Mouse (Mus musculus) thymus, adult 18-20 months (tissue): ENCODE data around the gene Zbtb22.
"Not testable (repeated sequence)": the region's sequence is repeated elsewhere in the genome, so short reads cannot be mapped to it uniquely, and the experiment has no call there.

Experiments used
- DNase-seq, 2 experiments: peaks; one replicate each; pipeline ENCODE4 v3.0.0; 2022; ENCODE audit warnings: mixed read lengths in 2 of 2

Gene Zbtb22

DNA sequence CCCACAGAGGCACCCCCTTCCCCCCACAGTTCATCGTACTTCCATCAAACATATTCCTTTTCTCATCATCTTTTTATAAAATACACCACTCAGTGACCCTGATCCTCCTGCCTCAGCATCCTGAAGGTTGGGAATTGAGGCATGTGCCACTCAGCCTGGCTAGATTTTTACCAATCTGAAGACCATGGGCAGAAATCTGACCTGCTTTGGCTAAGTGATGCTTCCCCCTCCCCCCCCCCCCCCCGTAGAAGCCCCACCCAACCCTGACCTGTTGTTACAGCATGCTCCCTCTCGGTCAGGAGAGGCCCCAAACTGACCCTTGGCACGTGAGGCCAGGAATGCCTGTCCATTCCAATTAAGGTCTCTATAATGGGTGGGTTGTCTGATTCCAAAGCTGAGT, 10.9 kb upstream of the Zbtb22 start, which contains the start of gene Platr17:
Gene Platr17 (plus strand): TSS at position 301 of the 400 bp plus-strand sequence.
- not testable (repeated sequence) for DNase-seq

DNA sequence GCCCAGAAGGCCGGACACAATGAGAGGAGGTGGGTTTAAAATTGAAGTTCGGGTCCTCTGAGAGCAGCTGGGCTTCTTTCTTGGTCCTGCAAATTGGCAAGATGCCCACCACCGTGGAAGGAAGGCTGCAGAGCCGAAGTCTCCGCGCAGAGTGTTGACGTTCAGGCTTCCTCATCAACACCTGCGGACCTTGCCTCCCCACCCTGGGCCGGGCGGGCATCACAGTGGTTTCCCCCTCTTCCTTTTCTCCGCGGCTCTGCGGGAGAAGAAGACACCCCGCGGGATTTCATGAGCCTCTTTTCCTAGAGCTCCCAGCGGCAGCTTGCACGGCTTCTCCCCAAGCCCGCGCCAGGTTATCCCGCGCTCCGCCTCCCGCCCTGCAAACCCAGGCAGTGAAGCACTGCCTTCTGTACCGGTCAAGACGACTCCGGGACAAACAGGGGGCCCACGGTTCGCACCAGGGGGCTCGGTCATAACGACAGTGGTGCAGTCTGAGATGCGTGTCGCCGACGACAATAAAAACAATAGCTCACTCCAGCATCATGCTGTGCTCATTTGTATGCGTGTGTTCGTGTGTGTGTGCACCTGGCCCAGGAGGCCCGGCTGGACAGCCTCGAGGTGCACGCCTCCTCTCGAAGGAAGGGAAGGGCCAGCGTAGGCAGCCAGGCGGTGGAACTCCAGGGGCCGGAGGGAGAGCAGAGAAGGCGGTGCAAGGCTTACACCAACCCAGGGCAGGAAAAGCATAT, 7.2 kb upstream of the Zbtb22 start:
- DNase-seq, result peak in 1 of 2 experiments; percentile 49

DNA sequence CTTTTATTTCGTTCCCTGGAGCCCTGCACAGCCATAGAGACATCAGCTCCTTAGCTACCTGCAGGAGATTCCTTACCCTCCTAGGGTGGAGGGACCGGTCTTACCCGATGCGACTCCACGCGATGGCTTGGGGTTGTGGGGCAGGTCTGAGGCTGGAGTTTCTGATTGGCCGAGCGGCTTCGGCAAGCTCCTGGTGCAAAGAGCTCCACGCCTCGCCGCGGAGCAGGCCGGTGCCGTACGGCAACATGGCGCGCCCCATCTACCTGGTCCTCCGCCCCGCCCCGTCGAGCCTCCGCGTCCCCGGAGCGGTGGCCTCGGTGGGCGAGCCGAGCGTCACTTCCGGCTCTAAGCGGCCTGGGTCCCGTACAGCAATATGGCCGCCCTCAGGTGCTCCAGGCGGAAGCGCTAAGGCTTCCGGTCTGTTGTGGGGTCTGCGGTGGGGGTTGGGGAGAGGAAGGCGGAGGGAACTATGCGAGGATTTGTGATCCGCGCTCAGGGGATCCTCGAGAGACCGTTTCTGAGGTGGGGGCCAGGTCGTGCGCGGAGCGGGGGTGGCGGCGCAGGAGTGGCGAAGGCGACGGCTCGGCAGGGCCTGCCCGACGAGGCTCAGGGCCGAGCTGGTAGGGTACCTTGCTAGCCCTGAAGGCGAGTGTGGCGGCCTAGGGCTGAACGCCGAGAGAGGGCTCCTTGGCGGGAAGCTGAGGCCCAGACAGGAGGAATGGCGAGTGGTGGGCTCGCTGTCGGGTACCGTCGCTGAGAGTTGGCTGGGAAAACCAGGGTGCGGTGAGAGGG, 6.4 kb upstream of the Zbtb22 start, which contains the start of gene Daxx:
Gene Daxx (plus strand): TSS at position 338 of the 792 bp plus-strand sequence.
- DNase-seq, result peak; percentile 98

DNA sequence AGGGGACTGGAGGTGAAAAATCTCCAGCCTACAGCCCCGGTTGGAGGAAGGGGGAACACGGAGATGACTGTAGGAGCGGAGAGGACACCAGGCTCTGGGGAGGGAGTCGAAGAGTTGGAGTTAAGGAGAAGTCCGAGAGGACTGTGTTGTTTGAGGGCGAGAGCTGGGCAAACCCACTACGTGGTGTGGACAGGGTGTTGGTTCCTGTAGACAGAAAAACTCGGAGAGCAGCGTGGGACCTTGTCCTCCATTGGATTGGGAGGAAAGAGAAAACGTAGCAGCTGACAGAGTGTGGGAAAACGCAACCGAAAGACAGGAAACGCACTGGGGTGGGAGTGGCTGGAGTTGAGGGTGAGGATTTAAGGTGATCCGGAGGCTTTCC, 5.8 kb upstream of the Zbtb22 start:
- peak in 1 of 2 experiments; percentile 55 for DNase-seq

DNA sequence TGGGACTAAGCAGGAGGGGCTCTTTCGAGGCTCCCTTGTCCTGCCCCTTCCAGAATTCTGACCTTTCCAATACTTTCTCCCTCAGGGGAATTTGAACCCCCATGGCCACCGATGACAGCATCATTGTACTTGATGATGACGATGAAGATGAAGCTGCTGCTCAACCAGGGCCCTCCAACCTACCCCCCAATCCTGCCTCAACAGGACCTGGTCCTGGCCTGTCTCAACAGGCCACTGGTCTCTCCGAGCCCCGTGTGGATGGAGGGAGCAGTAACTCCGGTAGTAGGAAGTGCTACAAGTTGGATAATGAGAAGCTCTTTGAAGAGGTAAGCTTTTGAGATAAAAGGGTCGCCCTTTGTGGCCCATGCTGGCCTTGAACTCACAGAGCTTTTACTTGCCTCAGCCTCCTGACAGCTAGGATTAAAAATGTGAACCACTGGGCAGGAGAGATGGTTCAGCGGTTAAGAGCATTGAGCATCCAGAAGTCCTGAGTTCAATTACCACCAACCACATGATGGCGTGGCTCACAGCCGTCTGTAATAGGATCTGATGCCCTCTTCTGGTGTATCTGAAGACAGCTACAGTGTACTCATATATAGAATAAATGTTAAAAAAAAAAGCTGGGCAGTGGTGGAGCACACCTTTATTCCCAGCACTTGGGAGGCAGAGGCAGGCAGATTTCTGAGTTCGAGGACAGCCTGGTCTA, 5.2 kb upstream of the Zbtb22 start:
- no peak for DNase-seq

DNA sequence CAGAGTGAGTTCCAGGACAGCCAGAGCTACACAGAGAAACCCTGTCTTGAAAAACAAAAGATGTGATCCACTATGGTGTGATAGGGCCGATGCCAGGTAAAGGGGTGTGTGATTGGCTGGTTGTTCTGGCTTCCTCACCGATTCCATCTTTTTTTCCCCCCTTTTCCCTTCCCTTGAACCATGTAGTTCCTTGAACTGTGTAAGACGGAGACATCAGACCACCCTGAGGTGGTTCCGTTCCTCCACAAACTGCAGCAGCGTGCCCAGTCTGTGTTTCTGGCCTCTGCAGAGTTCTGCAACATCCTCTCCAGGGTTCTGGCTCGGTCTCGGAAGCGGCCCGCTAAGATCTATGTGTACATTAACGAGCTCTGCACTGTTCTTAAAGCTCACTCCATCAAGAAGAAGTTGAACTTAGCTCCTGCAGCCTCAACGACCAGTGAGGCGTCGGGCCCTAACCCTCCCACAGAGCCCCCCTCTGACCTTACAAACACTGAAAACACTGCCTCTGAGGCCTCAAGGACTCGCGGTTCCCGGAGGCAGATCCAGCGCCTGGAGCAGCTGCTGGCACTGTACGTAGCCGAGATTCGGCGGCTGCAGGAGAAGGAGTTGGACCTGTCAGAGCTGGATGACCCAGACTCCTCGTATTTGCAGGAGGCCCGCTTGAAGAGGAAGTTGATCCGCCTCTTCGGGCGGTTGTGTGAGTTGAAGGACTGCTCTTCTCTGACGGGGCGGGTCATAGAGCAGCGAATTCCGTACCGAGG, 4.5 kb upstream of the Zbtb22 start:
- no peak for DNase-seq

DNA sequence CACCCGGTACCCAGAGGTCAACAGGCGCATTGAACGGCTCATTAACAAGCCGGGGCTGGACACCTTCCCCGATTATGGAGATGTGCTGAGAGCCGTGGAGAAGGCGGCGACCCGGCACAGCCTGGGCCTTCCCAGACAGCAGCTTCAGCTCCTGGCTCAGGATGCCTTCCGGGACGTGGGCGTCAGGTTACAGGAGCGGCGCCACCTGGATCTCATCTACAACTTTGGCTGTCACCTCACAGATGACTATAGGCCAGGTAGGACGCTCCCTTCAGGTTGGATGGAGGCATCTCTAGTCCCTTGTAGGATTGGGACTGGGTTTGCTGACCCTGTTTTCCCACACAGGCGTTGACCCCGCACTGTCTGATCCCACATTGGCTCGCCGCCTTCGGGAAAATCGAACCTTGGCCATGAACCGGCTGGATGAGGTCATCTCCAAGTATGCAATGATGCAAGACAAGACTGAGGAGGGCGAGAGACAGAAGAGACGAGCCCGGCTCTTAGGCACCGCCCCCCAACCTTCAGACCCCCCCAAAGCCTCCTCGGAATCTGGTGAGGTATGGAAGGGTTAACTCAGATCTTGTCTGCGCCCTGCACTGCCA, 3.8 kb upstream of the Zbtb22 start:
- DNase-seq, result no peak

DNA sequence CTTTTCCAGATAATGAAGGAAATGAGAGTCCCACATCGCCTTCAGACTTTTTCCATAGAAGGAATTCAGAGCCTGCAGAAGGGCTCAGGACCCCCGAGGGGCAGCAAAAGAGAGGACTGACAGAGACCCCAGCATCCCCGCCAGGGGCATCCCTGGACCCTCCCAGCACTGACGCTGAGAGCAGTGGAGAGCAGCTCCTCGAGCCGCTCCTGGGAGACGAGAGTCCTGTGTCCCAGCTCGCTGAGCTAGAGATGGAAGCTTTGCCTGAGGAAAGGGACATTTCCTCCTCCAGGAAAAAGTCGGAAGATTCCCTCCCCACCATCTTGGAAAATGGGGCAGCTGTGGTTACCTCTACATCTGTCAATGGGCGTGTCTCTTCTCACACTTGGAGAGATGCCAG, 2.4 kb upstream of the Zbtb22 start:
- no peak for DNase-seq

DNA sequence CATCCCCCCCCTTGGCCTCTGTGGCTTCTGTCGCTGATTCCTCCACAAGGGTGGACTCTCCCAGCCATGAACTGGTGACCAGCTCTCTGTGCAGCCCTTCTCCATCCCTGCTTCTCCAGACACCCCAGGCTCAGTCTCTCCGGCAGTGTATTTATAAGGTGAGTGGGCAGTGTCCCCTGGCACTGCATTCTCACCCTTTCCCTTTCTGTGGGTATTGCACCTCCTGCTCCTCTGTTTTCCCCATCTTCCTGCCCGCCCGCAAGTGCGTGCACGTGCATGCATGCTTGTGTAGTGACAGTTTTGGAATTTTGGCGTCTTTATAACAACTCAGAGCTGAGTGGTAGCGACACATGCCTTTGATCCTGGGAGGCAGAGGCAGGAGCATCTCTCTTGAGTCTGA, 1.8 kb upstream of the Zbtb22 start:
- DNase-seq, result no peak

DNA sequence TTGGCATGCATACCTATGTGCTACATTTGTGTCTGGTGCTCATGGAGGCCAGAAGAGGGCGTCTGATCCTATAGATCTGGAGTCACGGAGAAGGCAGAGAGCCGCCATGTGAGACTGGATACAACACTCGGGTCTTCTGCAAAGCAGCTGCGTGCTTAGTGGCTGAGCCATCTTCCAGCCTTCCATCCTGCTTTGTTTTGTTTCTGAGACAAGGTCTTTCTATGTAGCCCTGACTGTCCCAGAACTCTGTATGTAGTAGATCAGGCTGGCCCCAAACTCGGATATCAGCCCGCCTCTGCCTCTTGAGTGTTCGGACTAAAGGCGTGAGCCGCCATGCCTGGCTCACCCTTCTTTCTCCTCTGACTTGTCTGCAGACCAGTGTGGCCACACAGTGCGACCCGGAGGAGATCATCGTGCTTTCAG, 724 bp upstream of the Zbtb22 start:
- no peak for DNase-seq

DNA sequence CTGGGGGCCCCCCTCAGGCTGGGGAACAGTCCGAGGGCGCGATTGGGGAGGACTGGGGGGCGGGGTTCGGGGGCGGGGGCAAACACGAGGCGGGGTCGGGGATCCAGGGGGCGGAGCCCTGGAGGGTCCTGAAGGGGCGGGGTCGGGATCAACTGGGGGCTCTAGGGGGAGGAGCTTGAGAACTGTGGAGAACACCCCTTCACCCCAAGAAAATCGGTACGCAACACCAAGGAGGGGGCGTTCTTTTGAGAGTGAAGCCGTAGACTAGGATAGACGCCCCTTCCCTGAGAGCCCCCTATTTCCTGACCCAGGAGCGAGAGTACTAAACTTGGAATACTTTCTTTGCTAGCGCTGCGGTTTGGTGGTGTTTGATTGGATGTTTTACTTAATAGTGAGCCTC, 590 bp downstream of the Zbtb22 start:
- peak; percentile 52 to 67 for DNase-seq

DNA sequence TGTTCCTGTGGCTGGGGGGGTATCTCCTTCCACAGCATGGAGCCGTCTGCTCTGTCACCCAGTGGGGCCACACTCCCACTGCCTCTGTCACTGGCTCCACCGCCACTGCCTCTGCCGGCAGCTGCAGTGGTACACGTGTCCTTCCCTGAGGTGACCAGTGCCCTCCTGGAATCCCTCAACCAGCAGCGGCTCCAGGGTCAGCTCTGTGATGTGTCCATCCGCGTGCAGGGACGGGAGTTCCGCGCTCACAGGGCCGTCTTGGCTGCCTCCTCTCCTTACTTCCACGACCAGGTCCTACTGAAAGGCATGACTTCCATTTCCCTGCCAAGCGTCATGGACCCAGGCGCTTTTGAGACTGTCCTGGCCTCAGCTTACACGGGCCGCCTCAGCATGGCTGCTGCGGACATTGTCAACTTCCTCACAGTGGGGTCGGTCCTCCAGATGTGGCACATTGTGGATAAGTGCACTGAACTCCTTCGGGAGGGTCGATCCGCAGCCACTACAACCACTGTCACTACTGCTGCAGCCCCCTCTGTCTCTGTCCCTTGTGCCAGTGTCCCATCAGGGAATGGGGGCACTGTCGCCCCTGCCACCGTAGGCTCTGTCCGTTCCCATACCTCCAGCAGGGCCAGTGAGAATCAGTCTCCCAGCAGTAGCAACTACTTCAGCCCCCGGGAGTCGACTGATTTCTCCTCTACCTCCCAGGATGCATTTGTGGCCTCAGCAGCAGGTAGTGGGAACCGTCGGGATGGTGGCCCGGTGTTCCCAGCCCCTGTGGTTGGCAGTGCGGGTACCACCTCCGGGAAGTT, 1.3 kb downstream of the Zbtb22 start:
- DNase-seq, result no peak

DNA sequence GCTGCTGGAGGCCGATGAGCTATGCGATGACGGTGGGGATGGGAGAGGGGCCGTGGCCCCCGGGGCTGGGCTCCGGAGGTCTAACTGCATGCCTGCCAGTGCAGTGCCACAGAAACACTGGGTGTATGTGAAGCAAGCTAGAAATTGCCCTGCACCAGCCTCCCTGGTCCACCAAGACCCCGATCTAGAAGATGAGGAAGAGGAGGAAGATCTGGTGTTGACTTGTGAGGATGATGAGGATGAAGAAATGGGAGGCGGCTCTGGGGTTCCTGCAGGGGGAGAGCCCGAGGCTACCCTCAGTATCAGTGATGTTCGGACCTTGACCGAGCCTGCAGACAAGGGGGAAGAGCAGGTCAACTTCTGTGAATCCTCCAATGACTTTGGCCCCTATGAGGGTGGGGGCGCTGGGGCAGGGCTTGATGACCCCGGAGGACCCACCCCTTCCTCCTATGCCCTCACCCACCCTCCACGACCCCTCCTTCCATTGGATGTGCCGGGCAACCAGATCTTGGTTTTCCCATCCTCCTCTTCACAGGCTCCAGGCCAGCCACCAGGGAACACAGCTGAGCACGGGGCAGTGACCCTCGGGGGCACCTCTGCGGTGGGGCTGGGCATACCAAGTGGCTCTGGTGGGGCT, 2.1 kb downstream of the Zbtb22 start:
- DNase-seq, result no peak

DNA sequence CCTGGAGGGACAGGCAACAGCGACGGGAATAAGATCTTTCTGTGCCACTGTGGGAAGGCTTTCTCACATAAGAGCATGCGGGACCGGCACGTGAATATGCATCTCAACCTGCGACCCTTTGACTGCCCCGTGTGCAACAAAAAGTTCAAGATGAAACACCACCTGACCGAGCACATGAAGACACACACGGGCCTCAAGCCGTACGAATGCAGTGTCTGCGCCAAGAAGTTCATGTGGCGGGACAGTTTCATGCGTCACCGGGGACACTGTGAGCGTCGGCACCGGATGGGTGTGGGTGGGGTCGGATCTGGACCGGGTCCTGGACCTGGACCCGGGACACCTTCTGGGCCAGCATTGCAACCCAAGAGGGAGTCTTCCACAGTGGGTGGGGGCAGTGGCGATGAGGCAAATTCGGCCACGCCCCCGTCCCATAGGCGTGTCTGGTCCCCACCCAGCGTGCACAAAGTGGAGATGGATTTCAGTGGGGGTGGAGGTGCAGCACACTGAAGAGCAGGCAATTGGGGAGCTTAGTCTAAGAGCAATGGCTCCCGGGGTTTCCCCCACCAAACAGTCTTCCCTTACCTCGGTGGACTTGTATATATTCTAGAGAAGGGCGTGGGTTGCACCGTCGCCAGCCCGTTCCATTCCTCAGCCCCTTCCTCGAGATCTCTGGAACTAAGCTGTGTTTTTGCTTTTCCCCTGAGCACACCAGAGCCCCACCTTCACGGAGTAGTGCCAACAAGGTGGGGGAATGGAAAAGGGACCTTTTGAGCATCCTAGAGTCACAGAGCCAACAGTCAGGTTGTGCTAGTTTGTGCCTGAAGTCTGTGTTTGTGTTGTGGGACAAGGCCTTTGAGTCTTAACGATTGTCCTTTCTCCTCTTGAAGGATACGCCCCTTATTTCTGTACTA, 2.8 kb downstream of the Zbtb22 start:
- DNase-seq, result peak in 1 of 2 experiments; percentile 11

DNA sequence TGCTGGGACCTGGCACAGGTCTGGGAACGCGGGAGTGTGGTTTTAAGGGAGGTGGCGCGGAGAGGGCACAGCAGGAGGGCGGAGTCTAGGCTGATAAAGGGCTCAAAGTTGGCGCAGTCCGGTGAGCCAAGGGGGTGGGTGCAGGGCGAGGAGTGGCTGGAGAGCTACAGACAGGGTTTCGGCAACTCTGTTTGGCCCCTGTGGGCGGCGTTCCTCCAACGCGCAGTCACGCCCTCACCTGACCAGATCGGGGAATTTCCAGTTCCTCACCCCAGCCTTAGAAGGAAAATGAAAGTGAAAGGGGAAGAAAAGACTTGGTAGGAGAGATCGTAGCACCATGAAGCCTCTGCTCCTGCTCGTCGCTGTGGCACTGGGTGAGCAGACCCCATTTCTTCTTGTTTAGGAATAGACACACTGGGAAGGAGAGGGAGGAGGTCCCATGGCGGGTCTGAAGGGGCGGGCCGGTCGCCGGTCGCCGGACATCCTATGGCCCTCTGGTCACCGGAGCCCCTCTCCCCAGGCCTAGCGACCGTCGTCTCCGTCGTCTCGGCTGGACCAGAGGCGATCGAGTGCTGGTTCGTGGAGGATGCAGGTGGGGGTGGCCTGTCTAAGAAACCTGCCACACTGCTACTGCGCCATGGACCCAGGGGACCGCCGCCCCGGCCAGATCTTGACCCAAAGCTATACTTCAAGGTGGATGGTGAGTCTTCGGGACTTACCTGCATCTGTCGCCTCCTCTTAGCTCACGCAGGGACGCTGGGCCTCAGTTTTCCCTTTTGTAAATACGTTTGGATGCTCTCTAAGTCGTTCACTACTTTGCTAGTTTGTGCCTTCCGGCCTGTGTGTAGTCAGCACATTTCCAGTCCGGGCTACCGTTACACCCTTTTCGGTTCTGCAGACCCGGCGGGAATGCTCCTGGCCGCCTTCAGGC, 3.9 kb downstream of the Zbtb22 start:
- DNase-seq, result peak; percentile 64 to 79

DNA sequence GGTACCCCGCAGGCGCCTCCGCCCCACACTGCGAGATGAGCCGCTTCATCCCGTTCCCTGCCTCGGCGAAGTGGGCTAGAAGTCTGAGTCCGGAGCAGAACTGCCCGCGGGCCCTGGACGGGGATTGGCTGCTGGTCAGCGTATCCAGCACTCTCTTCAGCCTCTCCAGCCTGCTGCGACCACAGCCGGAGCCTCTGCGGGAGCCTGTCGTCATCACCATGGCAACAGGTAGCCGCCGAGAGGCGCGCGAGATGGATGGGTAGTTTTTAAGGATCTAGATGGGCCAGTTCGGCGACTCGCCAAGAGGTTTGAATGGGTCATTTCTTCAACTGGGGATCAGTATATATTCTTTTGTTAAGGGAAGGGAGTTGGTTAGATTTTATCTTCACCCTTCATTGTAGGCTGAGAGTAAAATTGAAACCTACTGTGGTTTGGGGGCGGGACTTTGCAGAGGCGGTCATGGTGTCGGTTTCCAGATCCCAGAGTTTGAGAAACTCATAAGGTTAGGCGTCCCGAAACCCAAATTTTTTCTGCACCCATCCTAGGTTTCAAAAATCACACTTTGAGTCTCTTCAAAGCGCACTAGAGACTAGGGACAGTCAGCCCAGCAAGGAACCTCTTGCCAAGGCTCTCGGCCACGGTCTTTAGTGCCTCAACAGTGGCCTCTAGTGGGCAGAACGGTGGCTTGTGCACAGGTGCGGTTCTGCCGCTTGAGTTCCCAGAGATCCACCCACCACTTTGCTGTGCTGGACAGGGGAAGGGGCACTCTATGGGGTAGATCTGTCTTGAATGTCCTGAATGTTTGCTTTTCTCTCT, 4.8 kb downstream of the Zbtb22 start:
- peak; percentile 65 to 76 for DNase-seq

DNA sequence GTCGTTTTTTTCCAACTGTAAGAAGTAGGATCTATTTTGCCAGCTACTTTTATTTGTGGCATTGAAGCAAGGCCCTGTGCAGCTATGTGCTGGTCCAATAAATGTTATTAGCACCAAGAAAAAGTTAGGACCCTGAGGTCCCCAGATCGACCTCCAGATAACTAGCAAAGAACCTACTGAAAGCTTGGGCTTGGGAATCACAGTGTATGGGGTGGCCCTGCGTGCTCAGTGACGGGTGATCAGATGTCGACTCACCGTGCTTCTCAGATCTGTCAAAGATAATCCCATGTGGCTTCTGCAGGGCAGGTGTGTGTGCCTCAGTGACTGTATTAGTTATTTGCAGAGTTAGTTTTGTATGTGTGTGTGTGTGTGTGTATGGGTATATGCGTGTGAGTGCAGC, 5.7 kb downstream of the Zbtb22 start:
- no peak for DNase-seq
